Mouse (Mus musculus) mouse embryonic stem cell (cell line): ENCODE results near the gene Mdga2.

Source experiments
- in situ Hi-C, 2 experiments: fragments of 300-500 bp; cut with MboI; formaldehyde crosslinking; loops; 1 replicate in 1 of 2; 3 replicates in 1 of 2; pipeline ENCODE4 v1.14.3; 2019 to 2020; ENCODE audit warnings: low sequenced_read_pairs in 2 of 2, low pct_unique_long_range_greater_than_20kb in 1 of 2, mixed read lengths in 1 of 2; ENCODE audit not compliant: unreplicated experiment in 1 of 2

Mdga2 gene

DNA sequence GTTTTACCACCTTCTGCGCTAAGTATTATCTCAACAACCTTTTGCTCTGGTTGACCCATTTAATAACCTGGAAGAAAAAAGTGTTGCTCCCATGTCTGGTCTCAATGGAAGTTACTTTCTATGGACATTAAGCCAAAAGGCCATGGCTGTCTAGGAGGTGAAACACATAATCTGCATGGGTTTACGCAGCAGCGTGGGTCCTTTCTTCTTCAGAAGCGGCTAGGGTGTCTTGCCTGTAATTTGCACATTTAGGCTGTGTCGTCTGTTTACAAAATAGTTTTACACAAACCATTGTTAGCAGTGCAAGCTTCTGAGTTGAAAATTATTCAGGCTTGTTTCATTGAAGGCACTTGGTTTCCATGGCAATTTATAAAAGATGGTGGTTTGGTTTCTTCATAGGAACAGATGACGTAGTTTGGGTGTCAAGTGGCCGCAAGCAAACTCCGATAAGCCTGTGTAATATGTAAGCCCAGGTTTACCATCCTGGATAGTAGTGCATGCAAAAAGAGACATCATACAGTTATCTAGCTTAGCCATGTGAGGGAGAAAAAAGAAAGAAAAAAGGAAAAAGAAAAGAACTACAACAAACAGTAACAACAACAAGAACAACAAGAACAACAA is 752.0 kb downstream of the Mdga2 start:
- in situ Hi-C loops, result no loop called here

- in situ Hi-C loops, result no loop called here
These were observed 756.8 kb downstream of the Mdga2 start for GRCm38 (mm10) chr12:66465516-66465915.

GRCm38 (mm10) chr12:66443340-66443739 is 779.0 kb downstream of the Mdga2 start:
- in situ Hi-C loops, result no loop called here
